Mouse (Mus musculus): ENCODE results near the gene Camk2g.
"Not testable (repeated sequence)": the region's sequence is repeated elsewhere in the genome, so short reads cannot be mapped to it uniquely, and the experiment has no call there.

Camk2g gene

GRCm38 (mm10) chr14:20735052-20735451, 58.8 kb downstream of the Camk2g start:
- DNase-seq: no peak

DNA sequence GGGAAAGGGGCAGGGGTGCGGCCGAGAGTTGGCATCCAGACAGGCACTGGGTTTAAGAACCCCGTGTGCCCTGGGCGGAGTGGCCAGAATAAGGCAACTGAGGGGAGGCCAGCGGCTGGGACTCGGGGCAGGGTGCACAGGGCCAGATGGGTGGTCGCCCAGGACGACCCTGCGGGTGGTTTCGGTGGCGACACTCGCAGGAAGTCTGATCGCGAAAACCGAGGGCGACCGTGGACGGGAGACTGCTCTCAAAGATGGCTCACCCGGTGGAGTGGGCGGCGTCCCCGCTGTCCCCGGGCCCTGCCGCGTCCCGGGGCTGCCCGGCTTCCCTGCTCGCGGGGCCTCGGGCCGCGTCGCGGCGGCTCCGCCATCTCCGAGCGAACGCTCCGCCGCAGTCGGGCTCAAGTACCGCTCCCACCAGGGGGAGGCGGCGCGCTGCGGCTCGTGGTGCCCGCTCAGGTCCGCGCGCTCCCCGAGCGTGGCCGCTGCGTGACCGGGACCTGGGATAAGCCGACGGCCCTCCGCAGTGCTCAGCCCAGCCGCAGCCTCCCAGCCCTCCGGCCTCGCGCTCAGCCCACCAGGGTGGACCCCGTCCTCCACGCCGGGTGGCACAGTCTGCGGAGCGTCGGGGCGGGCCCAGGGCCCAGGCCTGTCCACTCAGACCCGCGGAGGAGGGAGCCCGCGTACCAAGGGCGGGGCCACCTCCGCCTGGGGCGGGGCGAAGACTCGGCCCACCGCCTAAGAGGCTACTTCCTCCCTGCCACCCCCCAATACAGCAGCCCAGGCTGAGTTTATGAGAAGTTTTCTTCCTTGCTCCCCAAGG, 59.7 kb downstream of the Camk2g start, which contains the start of gene Ndst2:
Ndst2 (minus strand) TSS at position 611 of the 823 bp plus-strand sequence.
- DNase-seq: peak; percentile 95

- no peak for DNase-seq
These were observed 60.6 kb downstream of the Camk2g start for GRCm38 (mm10) chr14:20733041-20733951.

- DNase-seq: no peak
These were observed 62.9 kb downstream of the Camk2g start for GRCm38 (mm10) chr14:20730853-20731602.

DNA sequence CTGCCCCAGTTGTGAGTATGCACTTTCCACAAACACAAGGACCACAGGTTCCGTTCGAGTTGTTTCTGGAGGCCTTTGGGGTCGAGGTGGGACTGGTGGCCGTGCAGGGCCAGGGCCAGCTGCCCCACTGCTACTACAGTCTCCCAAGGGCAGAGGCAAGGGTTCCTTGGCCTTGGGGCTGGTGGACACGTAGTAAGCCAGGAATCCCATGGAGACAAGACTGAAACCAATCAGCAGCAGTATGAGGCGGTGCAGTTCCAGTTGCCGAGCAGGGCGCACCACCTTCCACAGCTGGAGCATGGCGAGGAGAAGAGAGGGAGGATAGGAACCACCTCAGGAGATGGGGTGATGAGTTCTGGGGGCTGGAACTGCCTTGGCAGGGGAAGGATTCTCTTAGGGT, 64.0 kb downstream of the Camk2g start:
- DNase-seq: no peak

DNA sequence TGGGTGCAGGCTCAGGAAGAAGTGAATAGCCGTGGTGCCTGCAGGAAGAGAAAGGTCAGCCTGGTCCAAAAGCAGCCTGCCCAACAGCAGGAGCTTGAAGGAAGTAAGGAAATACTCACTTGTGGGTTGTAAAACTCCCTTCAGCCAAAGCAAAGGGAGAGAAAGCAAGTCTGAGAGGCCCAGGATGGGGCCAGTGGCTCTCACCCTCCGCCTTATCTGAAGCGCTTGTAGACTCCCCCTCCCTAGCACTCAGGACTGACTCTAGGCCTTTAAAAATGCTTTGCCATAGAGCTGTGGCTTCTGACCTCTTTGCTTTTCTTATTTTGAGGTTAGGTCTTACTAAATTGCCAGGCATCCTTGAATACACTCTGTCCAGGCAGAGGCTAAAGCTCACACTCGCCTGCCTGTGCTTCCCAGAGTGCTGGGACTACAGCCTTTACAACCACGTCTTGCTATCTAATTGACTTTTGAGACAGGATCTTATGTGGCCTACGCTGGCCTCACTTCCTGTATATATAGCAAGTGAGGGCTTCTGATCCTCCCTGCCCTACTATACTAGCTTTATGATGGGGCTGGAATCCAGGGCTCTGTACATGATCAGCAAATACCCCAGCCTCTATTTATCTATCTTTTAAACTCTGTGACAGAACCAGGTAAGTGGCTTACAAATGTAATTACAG, 68.1 kb downstream of the Camk2g start:
- DNase-seq: no peak

GRCm38 (mm10) chr14:20724043-20724442, 69.8 kb downstream of the Camk2g start:
- peak; percentile 67 for DNase-seq

DNA sequence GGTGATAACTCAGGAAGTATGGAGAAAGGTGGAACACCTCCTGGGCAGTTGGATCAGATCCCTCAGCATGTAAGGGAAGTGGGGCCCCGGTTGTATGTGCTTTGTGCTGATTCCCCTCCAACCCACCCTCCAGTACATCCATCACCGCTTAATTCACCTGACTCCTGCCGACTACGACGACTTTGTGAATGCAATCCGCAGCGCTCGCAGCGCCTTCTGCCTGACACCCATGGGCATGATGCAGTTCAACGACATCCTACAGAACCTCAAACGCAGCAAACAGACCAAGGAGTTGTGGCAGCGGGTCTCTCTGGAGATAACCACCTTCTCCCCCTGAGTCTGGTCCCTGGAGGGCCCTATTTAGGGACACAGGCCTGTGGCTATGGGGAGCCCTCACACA, 70.9 kb downstream of the Camk2g start:
- no peak for DNase-seq

- no peak for DNase-seq
These were observed 72.5 kb downstream of the Camk2g start for GRCm38 (mm10) chr14:20721371-20721770.

DNA sequence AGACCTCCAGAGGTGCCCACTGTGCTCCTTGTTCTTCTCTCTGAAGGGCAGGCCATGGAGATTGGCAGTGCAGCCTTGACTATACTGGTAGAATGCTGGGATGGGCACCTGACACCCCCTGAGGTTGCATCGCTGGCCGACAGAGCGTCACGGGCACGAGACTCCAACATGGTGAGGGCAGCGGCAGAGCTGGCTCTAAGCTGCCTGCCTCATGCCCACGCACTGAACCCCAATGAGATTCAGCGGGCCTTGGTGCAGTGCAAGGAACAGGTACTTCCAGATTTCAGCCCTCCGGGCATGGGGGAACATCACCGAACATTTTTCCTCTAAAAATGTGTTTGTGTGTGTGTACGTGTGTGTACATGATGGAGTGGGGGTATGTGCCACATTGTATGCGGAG, 74.1 kb downstream of the Camk2g start:
- no peak for DNase-seq

DNA sequence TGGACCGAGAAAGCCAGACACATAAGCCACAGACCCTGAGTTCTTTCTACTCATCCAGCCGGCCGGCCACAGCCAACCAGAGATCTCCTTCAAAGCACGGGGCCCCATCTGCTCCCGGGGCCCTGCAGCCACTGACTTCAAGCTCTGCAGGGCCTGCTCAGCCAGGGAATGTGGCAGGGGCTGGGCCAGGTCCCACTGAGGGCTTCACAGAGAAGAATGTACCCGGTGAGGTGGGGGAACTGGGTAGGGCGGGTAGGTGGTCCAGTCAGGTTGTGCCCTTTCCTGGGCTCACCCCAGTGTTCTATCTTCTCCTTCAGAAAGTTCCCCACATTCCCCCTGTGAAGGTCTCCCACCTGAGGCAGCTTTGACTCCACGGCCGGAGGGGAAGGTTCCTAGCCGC, 75.4 kb downstream of the Camk2g start:
- DNase-seq: no peak

DNA sequence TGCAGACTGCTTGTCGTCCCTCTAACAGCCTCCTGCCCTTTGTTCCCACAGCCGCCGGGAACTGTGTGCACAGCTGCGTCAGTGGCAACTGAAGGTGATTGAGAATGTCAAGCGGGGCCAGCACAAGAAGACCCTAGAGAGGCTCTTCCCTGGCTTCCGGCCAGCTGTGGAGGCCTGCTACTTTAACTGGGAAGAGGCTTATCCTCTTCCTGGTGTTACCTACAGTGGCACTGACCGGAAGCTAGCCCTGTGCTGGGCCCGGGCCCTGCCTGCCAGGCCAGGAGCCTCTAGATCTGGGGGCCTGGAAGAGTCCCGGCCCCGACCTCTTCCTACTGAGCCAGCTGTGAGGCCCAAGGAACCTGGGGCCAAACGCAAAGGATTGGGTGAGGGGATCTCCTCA, 80.1 kb downstream of the Camk2g start:
- no peak for DNase-seq

DNA sequence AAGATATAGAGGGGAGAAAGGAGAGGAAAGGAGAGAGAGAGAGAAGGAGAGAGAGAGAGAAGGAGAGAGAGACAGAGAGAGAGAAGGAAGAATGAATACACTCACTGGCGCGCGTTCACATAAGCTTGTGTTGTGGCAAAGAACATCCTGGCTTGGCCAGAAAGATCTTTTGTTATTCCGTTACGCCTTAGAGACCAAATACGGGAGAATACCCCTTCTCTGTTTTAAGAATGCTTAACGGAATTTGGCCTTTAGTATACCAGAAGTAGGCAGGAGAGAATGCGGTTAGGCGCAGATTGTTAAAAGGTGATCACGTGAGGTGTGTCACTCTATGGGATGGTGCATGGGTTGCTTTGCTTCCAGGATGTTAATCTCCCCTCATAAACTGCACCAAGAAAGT, 85.6 kb downstream of the Camk2g start:
- no peak for DNase-seq

DNA sequence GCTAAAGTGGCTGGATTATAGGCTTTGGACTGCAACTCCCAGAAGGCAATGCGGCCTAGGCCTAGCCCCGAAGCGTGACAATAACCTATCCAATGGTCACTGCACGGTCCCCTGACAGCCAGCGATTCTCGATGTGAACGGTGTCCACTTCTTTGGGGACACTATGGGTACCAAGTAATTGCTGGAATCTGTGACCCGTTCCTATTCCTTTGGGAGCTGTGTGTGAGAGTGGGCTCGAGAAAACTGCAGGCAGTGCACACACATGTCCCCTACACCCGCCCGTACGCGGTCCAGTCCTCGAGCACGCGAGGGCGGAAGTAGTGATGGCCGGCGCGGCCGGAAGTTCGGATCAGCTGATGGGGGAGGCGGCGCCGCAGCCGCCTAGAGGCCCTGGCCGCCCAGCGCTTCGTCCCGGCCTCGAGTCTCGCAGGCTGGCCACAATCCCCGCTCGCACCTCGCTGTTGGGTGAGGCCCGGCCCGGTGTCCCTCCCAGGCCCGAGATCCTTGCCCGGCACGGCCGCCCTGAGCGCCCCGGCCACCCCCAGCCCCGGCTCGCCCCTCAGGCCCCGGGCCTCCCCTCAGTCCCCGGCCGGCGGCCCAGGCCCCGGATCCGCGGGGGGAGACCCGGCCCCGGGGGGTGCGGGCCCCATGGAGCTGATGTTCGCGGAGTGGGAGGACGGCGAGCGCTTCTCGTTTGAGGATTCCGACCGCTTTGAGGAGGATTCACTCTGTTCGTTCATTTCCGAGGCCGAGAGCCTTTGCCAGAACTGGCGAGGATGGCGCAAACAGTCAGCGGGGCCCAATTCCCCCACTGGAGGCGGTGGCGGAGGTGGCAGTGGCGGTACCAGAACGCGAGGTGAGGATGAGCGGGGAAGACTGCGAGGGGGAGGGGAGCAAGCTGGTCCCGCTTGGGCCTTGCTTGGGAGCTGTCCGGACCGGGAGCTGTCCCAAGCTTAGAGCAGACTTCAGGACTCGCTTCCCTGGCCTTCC, 86.4 kb downstream of the Camk2g start, which contains the start of gene Zswim8:
Zswim8 (plus strand) TSS at position 352 of the 990 bp plus-strand sequence.
- peak; percentile 95 for DNase-seq

GRCm38 (mm10) chr14:20703461-20703860, 90.4 kb downstream of the Camk2g start:
- DNase-seq: not testable (repeated sequence)

DNA sequence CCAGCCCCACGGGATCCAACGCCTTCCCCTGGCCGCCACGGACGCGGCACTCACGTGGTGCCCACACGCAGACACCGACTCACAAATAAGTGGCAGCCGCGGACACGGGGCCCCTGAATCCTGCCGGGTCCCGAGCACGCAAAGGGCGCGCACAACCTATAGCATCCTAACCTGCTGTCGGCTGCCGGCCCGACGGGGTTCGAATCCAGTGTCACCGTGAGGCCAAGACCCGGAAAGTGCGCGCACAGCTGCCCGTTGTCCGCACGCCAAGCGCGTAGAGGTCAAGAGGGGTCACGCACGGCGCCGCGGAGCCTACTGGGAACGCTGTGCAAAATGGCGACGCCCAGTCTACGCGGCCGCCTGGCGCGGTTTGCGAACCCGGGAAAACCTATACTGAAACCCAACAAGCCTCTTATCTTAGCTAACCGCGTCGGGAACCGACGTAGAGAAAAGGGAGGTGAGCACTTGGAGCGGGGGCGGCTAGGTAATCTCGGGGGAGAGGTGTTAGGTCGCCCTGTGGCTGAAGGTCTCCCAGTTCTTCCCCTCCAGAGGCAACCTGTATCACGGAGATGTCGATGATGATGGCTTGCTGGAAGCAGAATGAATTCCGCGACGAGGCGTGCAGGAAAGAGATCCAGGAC, 91.0 kb downstream of the Camk2g start, which contains the start of gene Chchd1:
Chchd1 (plus strand) TSS at position 266 of the 641 bp plus-strand sequence.
- peak; percentile 93 for DNase-seq

- DNase-seq: no peak
These were observed 91.7 kb downstream of the Camk2g start for GRCm38 (mm10) chr14:20702096-20702740.

DNA sequence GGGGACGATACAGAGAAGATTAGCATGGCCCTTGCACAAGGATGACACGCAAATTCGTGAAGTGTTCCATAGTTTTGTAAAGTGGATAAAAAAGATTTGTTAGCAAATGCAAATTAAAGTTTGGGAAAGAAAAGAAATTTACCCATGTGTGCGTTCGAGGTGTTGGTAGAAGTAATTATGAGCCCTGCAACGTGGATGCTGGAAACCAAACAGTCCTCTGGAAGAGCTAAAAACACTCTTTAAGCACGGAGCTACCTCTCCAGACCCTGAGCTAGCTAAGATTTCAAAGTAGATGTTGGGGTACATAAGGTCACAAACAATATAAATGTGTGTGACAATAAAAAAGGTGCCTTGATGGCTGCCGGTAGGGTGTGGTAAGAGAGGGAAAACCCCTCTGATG, 92.3 kb downstream of the Camk2g start:
- DNase-seq: no peak

GRCm38 (mm10) chr14:20700362-20700761, 93.5 kb downstream of the Camk2g start:
- DNase-seq: no peak

DNA sequence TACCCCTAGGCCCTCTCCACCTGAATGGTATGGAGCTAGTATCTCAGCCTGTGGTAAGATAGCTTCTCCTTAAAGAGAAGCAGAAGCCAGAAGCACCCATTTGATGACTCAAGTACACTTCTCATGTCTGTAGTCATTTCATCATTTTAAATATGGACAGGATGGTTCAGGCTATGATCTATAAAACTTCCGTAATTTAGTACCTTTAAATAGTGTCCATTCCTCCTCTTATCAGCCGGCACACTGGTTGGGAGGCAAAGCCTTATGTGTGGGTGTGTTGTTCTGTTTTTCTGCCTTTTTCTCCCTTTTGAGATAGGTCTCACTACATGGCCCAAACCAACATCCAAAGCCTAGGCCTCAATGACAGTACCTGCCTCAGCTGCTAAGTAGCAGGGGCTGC, 95.4 kb downstream of the Camk2g start:
- no peak for DNase-seq
